Mouse (Mus musculus): ENCODE results near the gene Oaz2.
"Not testable (repeated sequence)": the region's sequence is repeated elsewhere in the genome, so short reads cannot be mapped to it uniquely, and the experiment has no call there.

Oaz2 gene

GRCm38 (mm10) chr9:65651957-65652356 lies 15.8 kb upstream of the Oaz2 start:
- not testable (repeated sequence) for DNase-seq (ENCODE audit: low read depth)

DNA sequence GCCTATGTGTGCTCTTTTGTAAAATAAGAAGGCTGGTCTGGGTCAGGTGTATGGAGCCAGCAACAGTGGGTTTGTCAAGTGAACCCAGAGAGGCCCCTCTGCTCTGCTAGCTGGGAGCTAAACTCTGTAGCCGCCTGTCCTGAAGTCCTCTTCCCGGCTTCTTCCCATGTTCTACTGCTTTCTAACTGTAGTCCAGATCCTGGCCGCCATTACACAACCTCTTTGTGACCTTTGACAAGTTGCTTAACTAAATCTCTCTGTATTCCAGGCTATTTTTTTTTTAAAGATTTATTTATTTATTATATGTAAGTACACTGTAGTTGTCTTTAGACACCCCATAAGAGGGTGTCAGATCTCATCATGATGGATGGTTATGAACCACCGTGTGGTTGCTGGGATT lies 14.1 kb upstream of the Oaz2 start:
- DNase-seq (ENCODE audit: low read depth), result no peak

GRCm38 (mm10) chr9:65654700-65655237 lies 13.0 kb upstream of the Oaz2 start:
- DNase-seq (ENCODE audit: low read depth), result no peak

- DNase-seq (ENCODE audit: low read depth), result no peak
Observed at GRCm38 (mm10) chr9:65655540-65655939, 12.3 kb upstream of the Oaz2 start.

- DNase-seq (ENCODE audit: low read depth), result no peak
Observed at GRCm38 (mm10) chr9:65657218-65657617, 10.6 kb upstream of the Oaz2 start.

GRCm38 (mm10) chr9:65661029-65661428 lies 6.8 kb upstream of the Oaz2 start:
- DNase-seq (ENCODE audit: low read depth), result no peak

DNA sequence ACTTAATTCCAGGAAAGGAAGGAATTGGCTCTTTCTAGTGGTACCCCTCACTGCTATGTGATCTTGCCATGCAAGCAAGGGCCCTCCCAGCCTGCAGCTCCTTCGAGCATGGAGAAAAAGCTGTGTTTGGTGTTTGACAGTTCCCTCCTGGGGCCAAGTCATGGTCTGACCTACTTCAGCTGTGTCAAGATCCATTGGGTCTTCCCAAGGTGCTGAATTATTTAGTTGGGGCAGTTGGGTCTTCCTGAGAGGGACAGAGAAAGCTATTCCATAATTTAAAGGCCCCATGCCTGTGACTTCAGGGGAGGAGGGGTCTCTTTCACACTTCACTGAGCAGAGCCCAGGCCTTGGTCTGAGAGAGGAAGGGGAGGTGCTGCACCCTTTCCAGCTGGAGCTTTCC lies 6.3 kb upstream of the Oaz2 start:
- DNase-seq (ENCODE audit: low read depth), result no peak

- DNase-seq (ENCODE audit: low read depth), result peak; percentile 76
Observed at GRCm38 (mm10) chr9:65664163-65664562, 3.6 kb upstream of the Oaz2 start.

- DNase-seq (ENCODE audit: low read depth), result peak; percentile 65
Observed at GRCm38 (mm10) chr9:65666042-65666441, 1.8 kb upstream of the Oaz2 start.

DNA sequence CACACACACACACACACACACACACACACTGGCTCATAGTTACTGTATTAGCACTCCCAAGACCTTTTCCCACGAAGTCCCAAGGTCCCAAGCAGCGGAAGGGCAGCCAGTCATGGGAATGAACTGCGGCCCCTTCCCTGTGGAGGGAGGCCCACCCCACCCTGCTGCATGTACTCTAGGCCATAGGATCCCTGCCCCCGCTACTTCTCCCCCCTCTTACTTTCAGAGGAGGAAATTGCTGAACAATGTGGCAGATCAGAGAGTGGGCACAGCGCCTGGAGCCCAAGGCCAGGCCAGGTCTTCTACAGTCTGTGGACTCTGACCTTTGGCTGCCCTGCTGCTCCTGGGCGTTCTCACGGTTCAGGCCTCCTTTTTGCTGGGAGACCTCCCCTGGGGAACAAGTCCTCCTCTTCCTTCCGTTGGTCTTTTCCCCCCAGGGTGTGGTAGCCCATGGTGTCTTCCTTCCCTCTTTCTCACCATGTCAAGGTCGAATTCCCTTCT lies 3.7 kb downstream of the Oaz2 start:
- DNase-seq (ENCODE audit: low read depth), result no peak

DNA sequence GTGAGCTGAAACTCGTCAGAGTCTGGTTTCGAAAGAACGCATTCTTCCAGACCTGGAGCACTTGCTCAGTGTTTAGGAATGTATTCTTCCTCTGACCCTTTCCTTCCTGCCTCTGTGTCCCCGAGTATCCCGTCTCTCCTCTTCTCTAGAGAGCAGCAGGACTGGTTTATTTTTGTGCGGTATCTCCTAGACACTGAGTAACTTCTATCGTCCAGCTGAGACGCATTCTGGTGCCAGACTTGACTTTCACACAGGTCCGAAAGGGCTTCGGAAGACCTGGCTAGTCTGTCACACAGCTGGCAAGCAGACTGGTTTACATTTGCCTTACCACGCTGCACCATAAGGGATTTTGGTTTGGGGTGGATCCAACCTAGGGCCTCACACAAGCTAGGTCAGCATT lies 5.2 kb downstream of the Oaz2 start:
- no peak for DNase-seq (ENCODE audit: low read depth)

GRCm38 (mm10) chr9:65675461-65676357 lies 7.9 kb downstream of the Oaz2 start:
- DNase-seq (ENCODE audit: low read depth), result no peak

GRCm38 (mm10) chr9:65676358-65677118 lies 8.7 kb downstream of the Oaz2 start:
- DNase-seq (ENCODE audit: low read depth), result peak; percentile 94

DNA sequence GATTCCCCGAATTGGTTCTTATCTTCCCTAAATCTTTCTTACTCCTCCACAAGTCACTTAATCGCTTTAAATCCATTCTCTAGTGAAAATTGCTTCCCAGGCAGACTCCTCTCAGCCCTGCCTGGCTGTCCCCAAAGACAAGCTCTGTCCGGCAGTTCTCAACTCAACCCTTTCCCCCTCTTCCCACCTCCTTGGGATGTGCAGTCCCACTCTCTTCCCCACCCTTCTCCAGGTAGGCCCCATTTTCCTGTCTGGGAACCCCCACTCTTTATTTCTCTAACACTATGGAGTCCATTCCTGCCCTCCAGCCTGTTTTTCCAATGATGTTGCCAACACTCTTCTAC lies 9.3 kb downstream of the Oaz2 start:
- peak; percentile 26 for DNase-seq (ENCODE audit: low read depth)

- DNase-seq (ENCODE audit: low read depth), result no peak
Observed at GRCm38 (mm10) chr9:65679181-65679761, 11.5 kb downstream of the Oaz2 start.

DNA sequence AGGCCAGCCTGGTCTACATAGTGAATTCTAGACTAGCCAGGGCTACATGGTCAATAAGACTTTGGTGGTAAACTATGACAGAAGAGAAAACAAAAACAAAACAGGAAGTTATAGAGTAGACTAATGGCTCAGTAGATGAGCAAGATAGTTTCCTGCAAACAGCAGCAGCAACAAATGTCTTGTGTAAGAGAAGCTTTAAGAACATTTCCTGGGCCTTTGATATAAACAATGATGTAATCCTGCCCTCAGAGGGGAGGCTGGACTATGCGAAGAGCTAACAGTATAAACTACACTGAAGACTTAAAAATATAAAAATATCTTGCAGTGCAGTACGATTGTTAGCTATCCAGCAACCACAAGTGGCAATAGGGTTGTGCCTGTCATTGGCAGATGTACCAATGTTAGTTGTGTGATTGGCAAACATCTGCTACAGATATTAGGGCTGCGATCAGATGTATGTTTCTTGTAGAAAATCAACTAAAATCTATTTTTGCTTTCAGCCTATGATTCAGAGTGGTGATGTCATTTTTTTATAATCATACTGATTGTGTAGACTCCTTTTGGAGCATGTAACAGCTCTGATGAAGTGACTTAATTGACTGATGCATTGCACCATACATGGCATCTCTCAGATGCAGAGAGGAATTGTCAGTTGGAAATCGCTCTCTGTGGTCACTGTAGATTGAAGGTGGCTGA lies 13.3 kb downstream of the Oaz2 start:
- DNase-seq (ENCODE audit: low read depth), result no peak

GRCm38 (mm10) chr9:65681634-65681940 lies 13.8 kb downstream of the Oaz2 start:
- no peak for DNase-seq (ENCODE audit: low read depth)

GRCm38 (mm10) chr9:65682183-65682582 lies 14.4 kb downstream of the Oaz2 start:
- DNase-seq (ENCODE audit: low read depth), result no peak

DNA sequence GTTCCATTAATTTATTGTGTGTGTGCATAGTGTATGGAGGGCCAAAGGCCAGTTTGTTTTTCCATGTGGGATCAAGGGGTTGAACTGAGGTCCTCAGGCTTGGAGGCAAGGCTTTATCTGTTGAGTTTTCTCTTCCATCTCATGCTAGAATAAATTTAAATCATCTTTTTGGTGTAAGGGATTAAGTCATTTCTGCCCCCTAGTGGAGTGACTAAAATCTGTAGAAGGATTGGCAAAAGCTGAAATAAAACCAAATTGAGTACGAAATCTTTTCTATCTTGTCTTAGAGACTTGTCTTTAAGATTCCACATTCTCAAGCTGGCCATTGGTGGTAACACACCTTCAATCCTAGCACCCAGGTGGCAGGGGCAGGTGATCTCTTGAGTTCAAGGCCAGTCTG lies 15.2 kb downstream of the Oaz2 start:
- DNase-seq (ENCODE audit: low read depth), result peak; percentile 61

GRCm38 (mm10) chr9:65684704-65685103 lies 16.9 kb downstream of the Oaz2 start:
- no peak for DNase-seq (ENCODE audit: low read depth)

GRCm38 (mm10) chr9:65689869-65690268 lies 22.1 kb downstream of the Oaz2 start:
- not testable (repeated sequence) for DNase-seq (ENCODE audit: low read depth)

- no peak for DNase-seq (ENCODE audit: low read depth)
Observed at GRCm38 (mm10) chr9:65692466-65692865, 24.7 kb downstream of the Oaz2 start.

Data from naive thymus-derived CD4-positive, alpha-beta T cell, adult 2 months (primary cell).